Mouse (Mus musculus) midbrain, postnatal 0 days (tissue): ENCODE measurements at regions not wholly inside any gene's neighbourhood (a gene's known extent, or its start where the extent isn't known, plus 50 kb on each side); places are given as distances from the start of the nearest gene placed in this dataset.

ENCODE experiments used
- ATAC-seq: fragments of 200-750 bp; cut with Nextera tagmentation; 2 replicates; pipeline ENCODE4 v1.8.0; 2017; ENCODE audit warnings: moderate number of reproducible peaks, mild to moderate bottlenecking, moderate TSS enrichment, moderate library complexity; ENCODE audit not compliant: low FRiP score
- DNase-seq: peaks from one replicate; pipeline ENCODE4 v3.0.0-alpha.2; 2015; ENCODE audit warnings: low spot score
- H3K27ac ChIP-seq: fragments of 300-500 bp; sonication (generic); 2 replicates; pipeline ENCODE4 v1.5.1; 2014; ENCODE audit warnings: low read depth, mild to moderate bottlenecking, low read length, mixed read lengths
- H3K27me3 ChIP-seq: fragments of 300-500 bp; sonication (generic); 2 replicates; pipeline ENCODE4 v1.6.1; 2014; ENCODE audit warnings: low read length, control low read depth, mixed read lengths; ENCODE audit not compliant: insufficient read depth
- H3K36me3 ChIP-seq: fragments of 300-500 bp; sonication (generic); 2 replicates; pipeline ENCODE4 v1.6.1; 2014; ENCODE audit warnings: low read length, control low read depth, mixed read lengths; ENCODE audit not compliant: insufficient read depth
- H3K4me1 ChIP-seq: fragments of 300-500 bp; sonication (generic); 2 replicates; pipeline ENCODE4 v1.6.1; 2014; ENCODE audit warnings: mild to moderate bottlenecking, control low read depth, antibody characterized with exemption, low read length, mixed read lengths; ENCODE audit not compliant: insufficient read depth
- H3K4me2 ChIP-seq: fragments of 300-500 bp; sonication (generic); 2 replicates; pipeline ENCODE4 v1.6.1; 2014; ENCODE audit warnings: low read depth, mild to moderate bottlenecking, low read length, mixed read lengths; ENCODE audit not compliant: poor library complexity, severe bottlenecking
- H3K4me3 ChIP-seq: fragments of 300-500 bp; sonication (generic); 2 replicates; pipeline ENCODE4 v1.5.1; 2014; ENCODE audit warnings: low read depth, mild to moderate bottlenecking, low read length, moderate library complexity
- H3K9ac ChIP-seq: fragments of 300-500 bp; sonication (generic); replicated peaks from 2 replicates; pipeline ENCODE4 v1.6.1; 2014; ENCODE audit warnings: mild to moderate bottlenecking, low read length, moderate library complexity, mixed read lengths; ENCODE audit not compliant: poor library complexity, severe bottlenecking
- H3K9me3 ChIP-seq: fragments of 300-500 bp; sonication (generic); 2 replicates; pipeline ENCODE4 v1.6.1; 2016; ENCODE audit warnings: low read length, control low read depth
- CTCF ChIP-seq: IDR thresholded peaks from 2 replicates; pipeline ENCODE4 v1.5.1; 2016; ENCODE audit warnings: antibody characterized with exemption, mild to moderate bottlenecking
- WGBS: fragments of 180-500 bp; shearing (Covaris S2); extraction: QIAGEN DNeasy Blood & Tissue Kit; methylation state at CpG from one replicate; pipeline ENCODE4 v1.1.7; 2014; 5-methylcytosine and 5-hydroxymethylcytosine counted together

DNA sequence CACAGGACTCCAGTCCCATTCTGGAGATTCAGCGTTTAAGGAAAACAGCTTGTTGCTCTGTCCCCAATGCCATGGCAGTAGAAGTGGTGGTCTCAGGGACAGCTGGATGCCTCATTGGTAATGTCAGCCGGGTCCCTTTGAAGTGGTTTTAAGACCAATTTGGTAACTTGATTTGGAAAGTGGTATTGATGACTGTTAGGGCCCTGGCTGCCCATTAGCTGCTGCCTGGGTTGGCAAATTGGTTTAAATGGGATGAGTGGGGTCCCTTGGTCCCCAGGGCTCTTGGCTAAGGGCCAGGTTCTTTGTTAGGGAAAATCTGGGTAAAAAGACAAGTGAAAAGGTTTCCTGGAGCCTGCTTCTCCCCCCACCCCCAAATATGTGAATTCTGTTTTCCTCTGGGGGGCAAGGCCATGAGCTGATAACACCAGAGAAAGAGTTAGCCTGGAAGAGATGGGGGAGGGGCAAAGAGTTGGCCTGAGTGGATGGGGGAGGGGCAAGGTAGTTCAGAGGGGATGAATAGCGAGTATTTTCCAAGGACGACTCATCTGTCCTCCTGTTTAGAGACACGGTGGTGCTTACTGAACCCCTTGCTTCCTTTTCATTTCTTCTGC is 1224.6 kb upstream of the A1bg start:
- no peaks in the 10 kb centered on the region for H3K27me3 ChIP-seq
- H3K9ac ChIP-seq = no peak overlapping the region
- ATAC-seq (no peak), DNase-seq (no peak)
- no peak overlapping the region for H3K4me3 ChIP-seq
- H3K9me3 ChIP-seq = no peaks in the 10 kb centered on the region
- no peak for TF ChIP-seq CTCF
- H3K4me1 ChIP-seq = no peaks in the 10 kb centered on the region
- no peak overlapping the region for H3K27ac ChIP-seq
- no peaks in the 10 kb centered on the region for H3K36me3 ChIP-seq
- WGBS = 47% methylated on average over 5 of the region's 5 CpGs
- H3K4me2 ChIP-seq = no peak overlapping the region

DNA sequence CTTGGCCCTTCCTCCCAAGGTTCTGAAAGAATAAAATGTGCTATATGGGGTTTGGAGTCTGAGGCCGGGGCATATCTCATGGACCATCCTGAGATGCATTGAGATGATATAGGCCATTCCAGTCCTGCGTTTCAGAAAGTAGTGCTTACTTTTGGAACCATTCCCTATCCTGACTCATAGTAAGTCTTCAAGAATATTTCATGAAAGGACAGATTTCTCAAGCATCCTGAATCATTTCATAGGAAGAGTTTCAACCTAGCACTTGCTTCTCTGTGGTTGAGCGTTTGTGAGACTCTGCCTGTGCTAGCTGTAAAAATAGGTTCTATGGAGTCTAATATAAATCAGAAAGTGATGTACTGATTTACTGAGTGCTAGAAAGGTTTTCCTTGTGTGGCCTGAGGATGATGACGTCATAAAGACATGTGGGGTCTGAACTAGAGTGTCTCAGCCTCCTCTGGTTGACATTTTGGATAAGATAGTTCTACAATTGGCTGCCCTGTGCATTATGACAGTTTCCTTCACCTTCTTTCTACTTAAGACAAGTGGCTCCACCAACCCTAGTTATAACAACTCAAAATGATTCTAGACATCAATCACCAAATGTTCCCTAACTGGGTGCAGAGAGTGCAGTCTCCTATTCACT is 1223.0 kb upstream of the A1bg start:
- Histone ChIP-seq H3K27ac (no peak overlapping the region), H3K4me1 (no peaks in the 10 kb centered on the region), H3K36me3 (no peaks in the 10 kb centered on the region), H3K4me3 (no peak overlapping the region), H3K9ac (no peak overlapping the region), H3K27me3 (no peaks in the 10 kb centered on the region), H3K4me2 (no peak overlapping the region), H3K9me3 (no peaks in the 10 kb centered on the region)
- ATAC-seq = no peak
- DNase-seq = no peak
- WGBS = 88% methylated on average over 4 of the region's 4 CpGs
- TF ChIP-seq CTCF = no peak

DNA sequence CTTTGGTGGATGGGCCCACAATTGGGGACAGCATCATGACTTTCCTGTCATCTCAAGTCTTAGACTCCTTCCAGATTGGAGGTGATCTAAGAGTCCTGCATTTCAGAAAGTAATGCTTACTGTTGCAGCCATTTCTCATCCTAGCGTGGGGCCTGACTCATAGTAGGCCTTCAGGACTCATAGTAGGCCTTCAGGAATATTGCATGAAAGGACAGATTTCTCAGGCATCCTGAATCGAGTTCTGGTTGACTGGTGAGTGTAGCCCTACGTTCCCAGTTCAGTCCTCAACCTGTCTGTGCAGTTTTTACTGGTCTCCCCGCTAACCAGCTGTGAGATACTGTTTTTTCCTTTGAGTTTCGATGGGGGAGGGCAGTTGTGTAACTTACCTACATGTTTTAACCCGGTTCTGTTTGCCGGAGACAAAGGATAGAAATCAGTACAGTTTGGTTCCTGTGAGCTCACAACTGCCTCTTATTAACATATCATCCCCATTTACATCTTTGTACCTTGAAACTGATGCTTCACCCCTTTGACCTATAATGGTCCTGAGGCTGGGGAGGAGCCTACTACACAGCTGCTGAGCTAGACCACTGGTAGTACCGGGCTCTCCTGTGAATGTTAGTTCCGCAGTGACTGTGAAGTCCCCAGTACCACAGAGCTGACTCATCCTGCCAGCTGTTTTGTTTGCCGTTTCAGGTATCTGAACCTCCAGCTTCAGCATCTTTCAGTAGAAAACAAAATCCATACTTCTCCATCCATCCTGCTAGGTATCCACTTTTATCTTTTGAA is 1222.2 kb upstream of the A1bg start:
- Histone ChIP-seq H3K4me3 (no peak overlapping the region), H3K4me2 (no peak overlapping the region), H3K9me3 (no peaks in the 10 kb centered on the region), H3K36me3 (no peaks in the 10 kb centered on the region), H3K27ac (no peak overlapping the region), H3K9ac (no peak overlapping the region), H3K27me3 (no peaks in the 10 kb centered on the region), H3K4me1 (no peaks in the 10 kb centered on the region)
- TF ChIP-seq CTCF = no peak
- ATAC-seq (no peak), DNase-seq (no peak)
- WGBS = 93% methylated on average over 10 of the region's 10 CpGs

DNA sequence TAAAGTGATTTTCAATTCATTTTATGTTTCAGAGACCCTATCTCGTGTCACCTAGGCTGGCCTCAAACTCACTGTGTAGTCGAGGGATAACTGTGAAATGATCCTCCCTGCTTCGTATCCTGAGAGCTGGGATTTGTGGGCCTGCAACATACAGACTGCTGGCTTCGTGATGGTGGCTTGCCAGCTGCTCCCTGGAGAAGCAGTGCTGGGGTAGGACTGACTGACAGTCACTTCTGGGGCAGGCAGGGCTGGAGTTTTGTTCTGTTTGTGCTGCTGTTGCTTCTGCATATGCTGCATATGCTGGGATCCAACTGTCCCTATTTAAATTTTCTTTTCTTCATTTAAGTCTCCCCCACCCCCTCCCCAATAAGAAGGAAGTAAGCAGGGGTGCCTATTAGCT is 1217.0 kb upstream of the A1bg start:
- Histone ChIP-seq H3K27me3 (no peaks in the 10 kb centered on the region), H3K9ac (no peak overlapping the region), H3K4me2 (no peak overlapping the region), H3K4me3 (no peak overlapping the region), H3K4me1 (no peaks in the 10 kb centered on the region), H3K27ac (no peak overlapping the region), H3K9me3 (no peaks in the 10 kb centered on the region), H3K36me3 (no peaks in the 10 kb centered on the region)
- no peak for TF ChIP-seq CTCF
- 58% methylated on average over 4 of the region's 4 CpGs for WGBS
- DNase-seq (no peak), ATAC-seq (no peak)

DNA sequence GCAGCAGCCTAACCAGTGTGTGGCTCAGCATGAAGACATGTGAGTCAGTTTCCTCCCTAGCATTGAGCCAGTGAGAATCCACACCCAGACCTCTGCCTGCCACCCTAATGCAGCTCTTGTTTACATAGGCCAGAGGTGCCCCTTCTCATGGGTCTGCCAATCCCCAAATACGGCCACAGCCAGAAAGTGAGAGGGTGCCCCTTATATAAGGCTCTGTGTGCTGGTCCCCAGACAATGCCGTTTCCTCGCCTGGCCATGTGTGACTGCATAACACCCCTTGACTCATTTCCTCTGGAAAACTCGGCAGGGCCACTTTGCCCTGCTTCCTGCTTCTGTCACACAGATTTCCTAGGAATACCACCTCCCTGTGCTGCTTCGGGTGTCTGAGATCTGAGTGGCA is 1216.4 kb upstream of the A1bg start:
- WGBS = 57% methylated on average over 5 of the region's 5 CpGs
- DNase-seq = no peak
- Histone ChIP-seq H3K4me1 (no peaks in the 10 kb centered on the region), H3K9ac (no peak overlapping the region), H3K4me2 (no peak overlapping the region), H3K36me3 (no peaks in the 10 kb centered on the region), H3K27ac (no peak overlapping the region), H3K27me3 (no peaks in the 10 kb centered on the region), H3K4me3 (no peak overlapping the region), H3K9me3 (no peaks in the 10 kb centered on the region)
- no peak for TF ChIP-seq CTCF
- no peak for ATAC-seq

DNA sequence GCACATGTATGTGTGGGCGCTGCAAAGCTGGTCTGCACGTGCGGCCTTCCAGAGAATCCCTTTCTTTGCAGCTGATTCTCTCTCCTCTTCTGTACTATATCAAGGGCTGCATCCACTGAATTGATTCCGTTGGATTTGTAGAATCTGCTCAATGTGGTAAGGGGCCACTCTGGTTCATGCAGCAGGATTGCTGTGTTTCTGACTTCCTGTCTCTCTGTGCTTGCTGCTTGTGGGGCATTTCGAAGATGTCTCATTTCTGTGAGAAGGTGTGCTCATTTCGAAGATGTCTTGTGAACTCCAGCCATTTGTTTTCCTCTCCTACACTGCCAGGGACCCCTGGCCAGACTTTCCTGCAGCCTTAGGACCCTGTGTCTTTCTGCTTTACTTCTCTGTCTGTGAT is 1215.9 kb upstream of the A1bg start:
- H3K4me3 ChIP-seq = no peak overlapping the region
- ATAC-seq = no peak
- no peaks in the 10 kb centered on the region for H3K4me1 ChIP-seq
- TF ChIP-seq CTCF = no peak
- H3K9ac ChIP-seq = no peak overlapping the region
- 89% methylated on average over 6 of the region's 6 CpGs for WGBS
- no peak overlapping the region for H3K4me2 ChIP-seq
- H3K36me3 ChIP-seq = no peaks in the 10 kb centered on the region
- no peak overlapping the region for H3K27ac ChIP-seq
- DNase-seq = no peak
- no peaks in the 10 kb centered on the region for H3K27me3 ChIP-seq
- no peaks in the 10 kb centered on the region for H3K9me3 ChIP-seq
